Mouse (Mus musculus) midbrain, embryonic 15.5 days (tissue): ENCODE measurements around the gene Bglap. TPM values are rescaled to one million over a fixed set of nuclear protein-coding genes. Genes with fewer than 3 reads are reported as not detected.

ENCODE experiments used
- ATAC-seq: fragments of 200-750 bp; cut with Nextera tagmentation; replicated peaks from 2 replicates; pipeline ENCODE4 v1.8.0; 2017; ENCODE audit warnings: moderate TSS enrichment
- H3K27ac ChIP-seq: fragments of 300-500 bp; sonication (generic); 2 replicates; pipeline ENCODE4 v1.5.1; 2015; ENCODE audit warnings: mild to moderate bottlenecking, inconsistent platforms
- H3K27me3 ChIP-seq: fragments of 300-500 bp; sonication (generic); replicated peaks from 2 replicates; pipeline ENCODE4 v1.6.1; 2015; ENCODE audit warnings: inconsistent platforms
- H3K36me3 ChIP-seq: fragments of 300-500 bp; sonication (generic); replicated peaks from 2 replicates; pipeline ENCODE4 v1.6.1; 2015; ENCODE audit warnings: inconsistent platforms
- H3K4me1 ChIP-seq: fragments of 300-500 bp; sonication (generic); 2 replicates; pipeline ENCODE4 v1.6.1; 2015; ENCODE audit warnings: inconsistent platforms
- H3K4me2 ChIP-seq: fragments of 300-500 bp; sonication (generic); 2 replicates; pipeline ENCODE4 v1.6.1; 2015; ENCODE audit warnings: inconsistent platforms, mild to moderate bottlenecking, moderate library complexity
- H3K4me3 ChIP-seq: fragments of 300-500 bp; sonication (generic); 2 replicates; pipeline ENCODE4 v1.5.1; 2015; ENCODE audit warnings: mild to moderate bottlenecking, inconsistent platforms
- H3K9ac ChIP-seq: fragments of 300-500 bp; sonication (generic); 2 replicates; pipeline ENCODE4 v1.6.1; 2015; ENCODE audit warnings: mild to moderate bottlenecking, inconsistent platforms
- H3K9me3 ChIP-seq: fragments of 300-500 bp; sonication (generic); 2 replicates; pipeline ENCODE4 v1.6.1; 2016; ENCODE audit warnings: inconsistent platforms
- WGBS: fragments of 180-500 bp; shearing (Covaris S2); methylation state at CpG from one replicate; pipeline ENCODE4 v1.1.7; 2015; ENCODE audit warnings: mixed read lengths; 5-methylcytosine and 5-hydroxymethylcytosine counted together
- polyA plus RNA-seq: library from polyadenylated mRNA; unstranded; fragments of >200 nt; fragmentation: Nextera tagmentation; extraction: Ambion mirVana; gene quantifications from 2 replicates; pipeline ENCODE4 v1.2.1, GENCODE M21; 2015

The Bglap gene
- polyA plus RNA-seq, 1 experiment from 2014 or later: 0.50 TPM

DNA sequence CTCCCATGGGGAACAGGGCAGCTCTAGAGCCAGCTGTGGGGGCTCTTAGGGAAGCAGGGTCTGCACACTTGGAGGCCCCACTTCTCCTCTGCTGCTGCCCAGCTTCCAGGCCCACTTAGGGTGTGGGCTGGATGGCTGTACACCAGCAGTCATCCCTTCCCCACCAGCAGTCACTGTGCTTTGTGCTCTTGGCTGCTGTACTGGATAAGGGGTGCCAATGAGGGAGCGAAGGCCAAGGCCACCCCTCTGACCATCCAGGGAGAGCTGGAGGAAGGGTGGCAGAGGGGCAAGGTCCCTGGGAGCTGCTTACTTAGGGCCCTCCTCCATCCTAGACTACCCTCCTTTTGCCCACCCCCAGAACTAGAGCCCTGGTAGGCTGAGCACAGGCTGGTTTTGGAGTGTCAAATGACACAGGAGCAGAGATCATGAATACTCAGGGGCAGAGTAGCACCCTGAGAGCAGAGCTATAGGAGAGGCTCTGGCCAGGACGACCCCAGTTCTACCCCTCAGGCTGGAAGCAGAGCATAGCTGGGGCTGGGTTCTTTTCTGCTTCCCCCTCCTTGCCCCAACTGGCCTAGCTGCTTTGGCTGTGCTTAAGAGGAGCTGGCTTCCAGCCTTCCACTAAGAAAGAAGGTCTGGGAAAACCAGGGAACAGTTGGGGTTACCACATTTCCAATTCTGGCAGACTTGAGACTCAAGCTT, 22.5 kb downstream of the Bglap start:
- no peak overlapping the region for H3K4me2 ChIP-seq
- H3K27ac ChIP-seq: no peak overlapping the region
- H3K9me3 ChIP-seq: no peaks in the 10 kb centered on the region
- peaks cover 37% of the 10 kb centered on the region for H3K36me3 ChIP-seq
- no peak for ATAC-seq
- no peaks in the 10 kb centered on the region for H3K4me1 ChIP-seq
- no peak overlapping the region for H3K4me3 ChIP-seq
- peaks cover 14% of the 10 kb centered on the region for H3K27me3 ChIP-seq
- H3K9ac ChIP-seq: no peak overlapping the region
- 87% methylated on average over 2 of the region's 2 CpGs for WGBS

- Histone ChIP-seq H3K4me2 (no peak overlapping the region), H3K9ac (no peak overlapping the region), H3K27me3 (peaks cover 12% of the 10 kb centered on the region), H3K4me3 (no peak overlapping the region), H3K36me3 (peaks cover 39% of the 10 kb centered on the region), H3K27ac (no peak overlapping the region), H3K4me1 (no peaks in the 10 kb centered on the region), H3K9me3 (no peaks in the 10 kb centered on the region)
- ATAC-seq: no peak
- 82% methylated on average over 6 of the region's 6 CpGs for WGBS
These were observed 23.2 kb downstream of the Bglap start for GRCm38 (mm10) chr3:88361096-88361495.

GRCm38 (mm10) chr3:88359989-88360388, 24.3 kb downstream of the Bglap start:
- no peaks in the 10 kb centered on the region for H3K9me3 ChIP-seq
- no peak for ATAC-seq
- no peak overlapping the region for H3K27ac ChIP-seq
- H3K27me3 ChIP-seq: 0 out of 2 replicates have a peak, but pooled peaks cover 1% of the 10 kb centered on the region
- H3K9ac ChIP-seq: no peak overlapping the region
- peaks cover 50% of the 10 kb centered on the region for H3K36me3 ChIP-seq
- H3K4me1 ChIP-seq: no peaks in the 10 kb centered on the region
- no peak overlapping the region for H3K4me3 ChIP-seq
- WGBS: 75% methylated on average over 3 of the region's 3 CpGs
- no peak overlapping the region for H3K4me2 ChIP-seq

- H3K4me1 ChIP-seq: no peaks in the 10 kb centered on the region
- H3K27me3 ChIP-seq: no peaks in the 10 kb centered on the region
- 58% methylated on average over 5 of the region's 5 CpGs for WGBS
- H3K4me3 ChIP-seq: no peak overlapping the region
- no peak for ATAC-seq
- H3K9me3 ChIP-seq: no peaks in the 10 kb centered on the region
- no peak overlapping the region for H3K4me2 ChIP-seq
- no peak overlapping the region for H3K9ac ChIP-seq
- no peak overlapping the region for H3K27ac ChIP-seq
- H3K36me3 ChIP-seq: peaks cover 54% of the 10 kb centered on the region
These were observed 24.7 kb downstream of the Bglap start for GRCm38 (mm10) chr3:88359584-88359983.

GRCm38 (mm10) chr3:88354396-88355165, 29.7 kb downstream of the Bglap start:
- H3K4me1 ChIP-seq: no peaks in the 10 kb centered on the region
- ATAC-seq: no peak
- no peaks in the 10 kb centered on the region for H3K27me3 ChIP-seq
- H3K4me2 ChIP-seq: no peak overlapping the region
- H3K36me3 ChIP-seq: peaks cover 83% of the 10 kb centered on the region
- H3K9ac ChIP-seq: no peak overlapping the region
- no peak overlapping the region for H3K27ac ChIP-seq
- H3K9me3 ChIP-seq: no peaks in the 10 kb centered on the region
- no peak overlapping the region for H3K4me3 ChIP-seq
- WGBS: 92% methylated on average over 8 of the region's 8 CpGs

- Histone ChIP-seq H3K36me3 (peaks cover 85% of the 10 kb centered on the region), H3K4me3 (no peak overlapping the region), H3K27me3 (no peaks in the 10 kb centered on the region), H3K9ac (no peak overlapping the region), H3K9me3 (no peaks in the 10 kb centered on the region), H3K4me1 (no peaks in the 10 kb centered on the region), H3K27ac (no peak overlapping the region), H3K4me2 (no peak overlapping the region)
- ATAC-seq: no peak
- WGBS: 94% methylated on average over 9 of the region's 9 CpGs
These were observed 31.4 kb downstream of the Bglap start for GRCm38 (mm10) chr3:88352907-88353306.

DNA sequence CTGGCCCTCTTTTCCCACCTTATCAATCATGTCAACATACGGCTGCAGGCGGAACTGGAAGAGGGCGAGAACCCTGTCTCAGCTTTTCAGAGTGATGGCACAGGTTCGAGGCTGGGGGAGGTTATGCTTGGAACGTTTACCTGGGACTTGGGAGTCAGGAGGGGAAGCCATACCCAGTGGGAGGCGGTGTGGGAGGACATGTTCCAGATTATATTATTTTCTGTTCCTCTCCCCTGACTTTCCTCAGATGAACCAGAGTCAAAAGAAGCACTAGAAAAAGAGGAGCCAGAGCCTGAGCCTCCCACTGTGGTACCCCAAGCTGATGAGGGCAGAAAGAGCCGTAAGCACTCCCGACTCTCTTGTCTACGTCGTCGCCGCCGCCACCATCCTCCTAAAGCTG, 33.5 kb downstream of the Bglap start:
- H3K4me1 ChIP-seq: no peaks in the 10 kb centered on the region
- H3K4me2 ChIP-seq: no peak overlapping the region
- no peak for ATAC-seq
- H3K36me3 ChIP-seq: peaks cover 95% of the 10 kb centered on the region
- no peaks in the 10 kb centered on the region for H3K27me3 ChIP-seq
- no peaks in the 10 kb centered on the region for H3K9me3 ChIP-seq
- 95% methylated on average over 13 of the region's 13 CpGs for WGBS
- no peak overlapping the region for H3K4me3 ChIP-seq
- H3K9ac ChIP-seq: no peak overlapping the region
- H3K27ac ChIP-seq: no peak overlapping the region

DNA sequence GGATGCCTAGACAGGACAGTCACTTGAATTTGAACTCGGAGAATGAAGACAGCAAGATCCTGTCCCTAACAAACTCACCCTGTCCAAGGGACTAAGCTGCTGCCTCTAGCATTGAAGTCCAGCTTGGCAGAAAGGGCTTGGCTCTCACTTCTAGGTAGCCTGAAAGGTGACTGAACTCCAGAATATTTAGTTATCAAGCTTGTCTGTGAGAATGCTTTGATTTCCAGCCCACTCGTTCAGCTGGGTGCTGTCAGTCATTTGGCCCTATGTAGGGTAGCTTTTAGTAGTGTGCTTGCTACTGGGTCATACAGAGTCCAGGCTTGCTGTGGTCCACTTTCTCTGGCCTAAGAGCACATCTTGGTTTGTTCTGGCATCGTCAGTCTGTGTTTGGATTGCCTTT, 45.3 kb downstream of the Bglap start:
- no peak for ATAC-seq

DNA sequence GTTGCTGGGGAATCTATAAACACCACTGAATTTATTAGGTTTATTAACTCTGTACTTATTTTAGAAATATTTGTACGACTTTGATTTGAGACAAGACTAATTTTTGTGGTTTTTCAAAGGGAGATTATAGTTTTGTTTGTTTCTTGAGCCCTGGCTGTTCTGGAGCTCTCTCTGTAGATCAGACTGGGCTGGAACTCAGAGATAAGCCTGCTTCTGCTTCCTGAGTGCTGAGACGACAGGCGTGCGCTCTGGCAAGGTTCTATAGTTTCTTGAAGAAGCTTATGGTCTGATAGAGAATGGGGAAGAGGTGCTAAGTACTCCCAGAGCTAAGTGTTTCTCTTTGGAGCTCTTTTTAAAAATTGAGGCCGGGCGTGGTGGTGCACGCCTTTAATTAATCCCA, 45.9 kb downstream of the Bglap start:
- no peak for ATAC-seq
- WGBS: 92% methylated on average over 7 of the region's 7 CpGs
- Histone ChIP-seq H3K36me3 (peaks cover 17% of the 10 kb centered on the region), H3K9ac (no peak overlapping the region), H3K9me3 (no peaks in the 10 kb centered on the region), H3K4me2 (no peak overlapping the region), H3K27ac (no peak overlapping the region), H3K4me3 (no peak overlapping the region), H3K4me1 (peaks cover 28% of the 10 kb centered on the region), H3K27me3 (no peaks in the 10 kb centered on the region)

More for the DNA sequence above, 45.3 kb downstream of the Bglap start:
- Histone ChIP-seq H3K36me3 (peaks cover 24% of the 10 kb centered on the region), H3K4me2 (no peak overlapping the region), H3K4me1 (peaks cover 28% of the 10 kb centered on the region), H3K27me3 (no peaks in the 10 kb centered on the region), H3K4me3 (no peak overlapping the region), H3K9ac (no peak overlapping the region), H3K27ac (no peak overlapping the region), H3K9me3 (no peaks in the 10 kb centered on the region)
- WGBS: 82% methylated on average over 3 of the region's 3 CpGs

DNA sequence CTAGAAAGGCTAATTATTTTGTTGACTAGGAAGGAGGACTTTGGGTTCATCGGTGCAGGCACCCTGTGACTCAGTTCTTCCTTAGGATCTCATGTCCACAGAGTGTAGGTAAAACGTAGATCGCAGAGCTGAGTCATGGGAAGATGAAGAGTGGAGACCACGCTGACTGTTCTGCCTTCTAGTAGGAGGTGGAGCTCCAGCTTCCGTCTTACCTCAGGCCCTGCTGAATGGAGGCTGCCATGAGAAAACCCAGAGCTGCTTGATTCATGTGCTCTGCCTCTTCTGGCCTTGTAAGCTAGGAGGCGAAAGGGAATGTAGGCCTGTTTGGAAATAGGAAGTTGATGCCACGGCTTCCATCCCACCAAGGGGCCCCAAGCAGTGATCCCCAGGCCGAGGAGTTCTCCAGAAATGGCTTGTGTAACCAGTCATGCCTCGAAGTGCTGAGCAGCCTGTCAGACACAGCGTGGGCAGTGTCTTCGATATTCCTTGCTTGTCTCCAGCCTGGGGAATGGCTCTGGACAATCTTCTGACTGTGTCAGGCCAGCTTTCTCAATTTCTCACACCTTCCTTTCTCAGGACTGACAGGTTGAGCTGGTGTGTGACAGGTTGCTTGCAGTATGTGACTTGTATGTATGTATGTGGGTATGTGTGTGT, 46.8 kb downstream of the Bglap start:
- H3K4me3 ChIP-seq: peak overlapping the region; percentile 92
- ATAC-seq: no peak
- H3K27ac ChIP-seq: no peak overlapping the region
- H3K4me1 ChIP-seq: peaks cover 28% of the 10 kb centered on the region
- no peaks in the 10 kb centered on the region for H3K27me3 ChIP-seq
- WGBS: 87% methylated on average over 11 of the region's 11 CpGs
- H3K36me3 ChIP-seq: peaks cover 9% of the 10 kb centered on the region
- peak overlapping the region; percentile 68 for H3K4me2 ChIP-seq
- H3K9me3 ChIP-seq: no peaks in the 10 kb centered on the region
- H3K9ac ChIP-seq: no peak overlapping the region

DNA sequence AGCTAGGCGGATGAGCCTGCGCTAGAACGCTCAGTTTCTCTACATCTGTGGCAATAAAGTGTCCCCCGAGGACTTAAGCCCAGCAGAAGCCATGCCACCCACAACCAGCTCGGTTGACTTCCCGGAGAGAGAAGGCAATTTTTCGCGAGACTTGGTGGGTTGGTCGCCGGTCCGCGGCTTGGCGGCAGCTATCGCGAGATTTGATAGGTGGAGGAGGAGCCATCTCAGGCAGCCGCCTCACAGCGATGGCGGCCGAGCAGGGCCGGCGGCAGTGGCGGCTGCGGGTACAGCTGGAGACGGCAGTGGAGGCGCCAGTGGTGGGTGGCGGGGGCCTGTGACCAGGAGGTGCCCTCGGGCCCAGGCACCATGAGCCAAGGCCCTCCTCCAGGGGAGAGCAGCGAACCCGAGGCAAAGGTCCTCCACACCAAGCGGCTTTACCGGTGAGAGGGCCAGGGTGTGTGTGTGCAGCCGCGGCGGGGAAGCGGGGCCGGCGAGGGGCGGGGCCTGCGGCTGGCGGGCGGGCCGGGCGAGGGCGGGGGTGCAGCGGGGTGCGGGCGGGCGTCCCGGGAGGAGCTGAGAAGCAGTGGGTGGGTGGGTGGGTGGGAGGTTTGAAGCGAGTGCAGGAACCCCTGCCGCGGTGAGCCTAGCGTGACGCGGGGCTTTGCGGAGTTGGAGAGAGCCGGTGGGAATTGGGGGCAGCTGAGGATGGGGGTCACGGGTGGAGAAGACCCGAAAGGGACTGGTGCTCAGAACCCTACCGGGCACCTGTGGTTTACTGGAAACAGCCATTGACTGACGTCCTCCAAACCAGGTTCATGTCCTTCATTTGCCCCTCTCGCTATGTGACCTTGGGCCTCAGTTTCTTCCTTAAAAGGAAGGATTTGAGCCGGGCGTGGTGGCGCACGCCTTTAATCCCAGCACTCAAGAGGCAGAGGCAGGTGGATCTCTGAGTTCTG, 47.9 kb downstream of the Bglap start, which contains the start of the genes Tmem79 and Smg5:
Tmem79 (minus strand) TSS at position 91 of the 956 bp plus-strand sequence.
Smg5 (plus strand) TSS at position 203 of the 956 bp plus-strand sequence.
- 1% methylated on average over 55 of the region's 66 CpGs for whole genome bisulfite sequencing
- H3K9me3 ChIP-seq: no peaks in the 10 kb centered on the region
- H3K4me1 ChIP-seq: peaks cover 28% of the 10 kb centered on the region
- ATAC-seq: peak; percentile 96
- peak within 1 kb of the TSS; percentile 80 for H3K4me2 ChIP-seq
- H3K27me3 ChIP-seq: no peaks in the 10 kb centered on the region
- no peaks in the 10 kb centered on the region for H3K36me3 ChIP-seq
- peak within 1 kb of the TSS; percentile 97 for H3K27ac ChIP-seq
- H3K4me3 ChIP-seq: peak within 1 kb of the TSS; percentile 92
- H3K9ac ChIP-seq: peak within 1 kb of the TSS; percentile 97
